Mouse (Mus musculus): ENCODE results near the gene Olfr365. TPM values are rescaled to one million over a fixed set of nuclear protein-coding genes. Genes with fewer than 3 reads are reported as not detected.

Gene Olfr365
- not detected in 2 replicates for polyA plus RNA-seq (2011; ENCODE audit: insufficient read depth, insufficient read length, low replicate concordance, missing spikeins)

DNA sequence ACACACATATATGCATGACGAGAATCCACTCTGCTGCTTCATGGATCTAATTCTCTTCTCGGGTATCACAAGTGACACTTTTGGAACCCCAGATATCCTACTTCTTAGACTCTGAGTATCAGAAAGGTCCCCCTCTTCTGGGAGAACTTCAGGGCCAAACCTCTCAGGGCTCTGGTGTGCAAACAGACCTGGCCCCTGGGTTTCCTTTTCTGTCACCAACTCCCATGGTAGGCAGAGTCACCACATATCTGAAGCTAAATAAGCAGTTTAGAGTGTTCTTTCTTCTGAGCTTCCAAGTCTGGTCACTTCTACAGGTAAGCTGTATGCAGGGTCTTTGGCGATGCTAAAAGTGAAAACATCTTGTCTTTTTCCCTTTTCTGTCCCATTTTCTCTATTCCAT, at the start of gene Olfr365:
Gene Olfr365, plus strand, starts transcription at position 301 of the 400 bp plus-strand sequence.
- TF ChIP-seq POLR2A (IDR thresholded peaks at IDR 0.05; ENCODE audit: borderline replicate concordance, control insufficient read depth, low read depth, low read length) = no peak
- TF ChIP-seq CTCF (IDR thresholded peaks at IDR 0.05; ENCODE audit: control insufficient read depth, insufficient read depth, low read length) = no peak
- H3K4me1 ChIP-seq (ENCODE audit: control insufficient read depth, insufficient read depth, low read length) = no peaks in the 10 kb centered on the region
- no peak within 1 kb of the TSS for H3K27ac ChIP-seq (ENCODE audit: control insufficient read depth, insufficient read depth, low read depth, low read length, poor library complexity)
- 68% methylated on average over 3 of the region's 3 CpGs for WGBS
- no peak within 1 kb of the TSS for H3K4me3 ChIP-seq (replicated peaks; ENCODE audit: control insufficient read depth, low read depth, low read length)

DNA sequence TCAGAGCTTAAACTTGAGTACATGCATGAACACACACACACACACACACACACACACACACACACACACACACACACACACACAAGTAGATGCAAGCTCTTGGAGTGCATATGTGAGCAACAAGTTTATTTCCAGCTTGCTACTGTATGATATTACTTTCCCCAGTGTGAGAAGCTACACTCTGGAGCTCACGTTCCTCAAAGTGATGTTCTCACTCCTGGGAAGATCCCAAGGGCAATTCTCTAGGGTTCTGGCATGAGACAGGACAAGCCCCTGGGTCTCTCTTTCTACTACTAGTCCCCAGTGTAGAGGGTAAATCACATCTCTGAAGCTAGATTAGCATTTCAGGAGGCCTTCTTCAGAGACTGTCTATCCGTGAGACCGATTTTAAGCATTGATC, 49.0 kb upstream of the Olfr365 start, which contains the start of gene Olfr364-ps1:
Gene Olfr364-ps1, plus strand, starts transcription at position 301 of the 400 bp plus-strand sequence.
- no peak within 1 kb of the TSS for H3K27ac ChIP-seq (ENCODE audit: control insufficient read depth, insufficient read depth, low read depth, low read length, poor library complexity)
- no peak for TF ChIP-seq POLR2A (IDR thresholded peaks at IDR 0.05; ENCODE audit: borderline replicate concordance, control insufficient read depth, low read depth, low read length)
- no peak for TF ChIP-seq CTCF (IDR thresholded peaks at IDR 0.05; ENCODE audit: control insufficient read depth, insufficient read depth, low read length)
- H3K4me3 ChIP-seq (replicated peaks; ENCODE audit: control insufficient read depth, low read depth, low read length) = no peak within 1 kb of the TSS
- H3K4me1 ChIP-seq (ENCODE audit: control insufficient read depth, insufficient read depth, low read length) = no peaks in the 10 kb centered on the region
- 77% methylated on average over 3 of the region's 3 CpGs for WGBS

DNA sequence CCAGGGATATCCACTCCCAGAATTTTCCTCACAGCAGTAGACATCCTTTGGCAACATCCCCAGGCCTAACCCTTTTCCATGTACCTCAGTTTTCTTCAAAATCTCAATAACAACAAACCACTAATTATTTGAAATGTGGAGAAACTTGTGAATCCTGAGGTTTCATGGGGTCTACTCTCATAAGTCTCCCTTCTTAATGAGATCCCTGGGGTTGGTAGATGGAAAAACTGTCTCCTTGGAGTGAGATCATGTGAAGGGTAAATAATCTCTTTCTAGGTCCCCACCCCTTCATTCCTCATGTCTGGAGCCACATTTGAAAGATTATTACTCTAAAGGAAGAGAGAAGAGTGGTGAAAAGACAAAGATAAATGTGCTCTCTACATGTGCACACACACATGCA, 23.3 kb downstream of the Olfr365 start, which contains the start of gene Olfr366:
Gene Olfr366, plus strand, starts transcription at position 301 of the 400 bp plus-strand sequence.
- H3K4me3 ChIP-seq (replicated peaks; ENCODE audit: control insufficient read depth, low read depth, low read length) = no peak within 1 kb of the TSS
- TF ChIP-seq POLR2A (IDR thresholded peaks at IDR 0.05; ENCODE audit: borderline replicate concordance, control insufficient read depth, low read depth, low read length) (no peak), CTCF (IDR thresholded peaks at IDR 0.05; ENCODE audit: control insufficient read depth, insufficient read depth, low read length) (no peak)

More for the DNA sequence above, 23.3 kb downstream of the Olfr365 start, which contains the start of gene Olfr366:
- no peak within 1 kb of the TSS for H3K27ac ChIP-seq (ENCODE audit: control insufficient read depth, insufficient read depth, low read depth, low read length, poor library complexity)
- no peaks in the 10 kb centered on the region for H3K4me1 ChIP-seq (ENCODE audit: control insufficient read depth, insufficient read depth, low read length)

Other genes with a start within 250 kb of the Olfr365 start
- not detected in 2 replicates for gene Olfr357, start 194.4 kb upstream of the Olfr365 start, polyA plus RNA-seq (2011; ENCODE audit: insufficient read depth, insufficient read length, low replicate concordance, missing spikeins)
- not detected in 2 replicates for gene Olfr358, start 178.9 kb upstream of the Olfr365 start, polyA plus RNA-seq (2011; ENCODE audit: insufficient read depth, insufficient read length, low replicate concordance, missing spikeins)
- not detected in 2 replicates for gene Olfr360, start 122.5 kb upstream of the Olfr365 start, polyA plus RNA-seq (2011; ENCODE audit: insufficient read depth, insufficient read length, low replicate concordance, missing spikeins)
- not detected in 2 replicates for gene Olfr361, start 98.9 kb upstream of the Olfr365 start, polyA plus RNA-seq (2011; ENCODE audit: insufficient read depth, insufficient read length, low replicate concordance, missing spikeins)
- not detected in 2 replicates for gene Olfr362, start 70.3 kb upstream of the Olfr365 start, polyA plus RNA-seq (2011; ENCODE audit: insufficient read depth, insufficient read length, low replicate concordance, missing spikeins)
- not detected in 2 replicates for gene Olfr364-ps1, start 48.9 kb upstream of the Olfr365 start, polyA plus RNA-seq (2011; ENCODE audit: insufficient read depth, insufficient read length, low replicate concordance, missing spikeins)
- 0.23 and 0.30 TPM in 2 replicates for gene Olfr366, start 23.4 kb downstream of the Olfr365 start, polyA plus RNA-seq (2011; ENCODE audit: insufficient read depth, insufficient read length, low replicate concordance, missing spikeins)
- gene Olfr368, start 138.3 kb downstream of the Olfr365 start, polyA plus RNA-seq (2011; ENCODE audit: insufficient read depth, insufficient read length, low replicate concordance, missing spikeins) = not detected in 2 replicates
- gene Pdcl, start 171.1 kb downstream of the Olfr365 start, polyA plus RNA-seq (2011; ENCODE audit: insufficient read depth, insufficient read length, low replicate concordance, missing spikeins) = 7.9 and 28.4 TPM in 2 replicates
- 6.0 and 11.9 TPM in 2 replicates for gene Rc3h2, start 234.7 kb downstream of the Olfr365 start, polyA plus RNA-seq (2011; ENCODE audit: insufficient read depth, insufficient read length, low replicate concordance, missing spikeins)